Mouse (Mus musculus) stomach, embryonic 16.5 days (tissue): ENCODE measurements around the gene Zfp541. TPM values are rescaled to one million over a fixed set of nuclear protein-coding genes. Genes with fewer than 3 reads are reported as not detected.

Source experiments
- ATAC-seq: fragments of 200-750 bp; cut with Nextera tagmentation; 2 replicates; pipeline ENCODE4 v1.8.0; 2017; ENCODE audit warnings: moderate number of reproducible peaks, moderate TSS enrichment; ENCODE audit not compliant: insufficient read depth, low FRiP score
- H3K27ac ChIP-seq: fragments of 300-500 bp; sonication (generic); 2 replicates; pipeline ENCODE4 v1.5.1; 2014; ENCODE audit warnings: low read length
- H3K27me3 ChIP-seq: fragments of 300-500 bp; sonication (generic); 2 replicates; pipeline ENCODE4 v1.6.1; 2014; ENCODE audit warnings: low read length, control low read depth, mixed read lengths; ENCODE audit not compliant: control insufficient read depth, insufficient read depth
- H3K36me3 ChIP-seq: fragments of 300-500 bp; sonication (generic); 2 replicates; pipeline ENCODE4 v1.6.1; 2014; ENCODE audit warnings: low read length; ENCODE audit not compliant: control insufficient read depth, insufficient read depth
- H3K4me1 ChIP-seq: fragments of 300-500 bp; sonication (generic); 2 replicates; pipeline ENCODE4 v1.6.1; 2014; ENCODE audit warnings: low read length, control low read depth, mixed read lengths; ENCODE audit not compliant: control insufficient read depth, insufficient read depth
- H3K4me2 ChIP-seq: fragments of 300-500 bp; sonication (generic); 2 replicates; pipeline ENCODE4 v1.6.1; 2014; ENCODE audit warnings: low read depth, low read length, mixed read lengths
- H3K4me3 ChIP-seq: fragments of 300-500 bp; sonication (generic); replicated peaks from 2 replicates; pipeline ENCODE4 v1.5.1; 2014; ENCODE audit warnings: mild to moderate bottlenecking, low read length
- H3K9ac ChIP-seq: fragments of 300-500 bp; sonication (generic); 2 replicates; pipeline ENCODE4 v1.6.1; 2014; ENCODE audit warnings: low read length
- H3K9me3 ChIP-seq: fragments of 300-500 bp; sonication (generic); replicated peaks from 2 replicates; pipeline ENCODE4 v1.6.1; 2016; ENCODE audit warnings: low read length, control low read depth; ENCODE audit not compliant: control insufficient read depth
- WGBS: fragments of 180-500 bp; shearing (Covaris S2); extraction: QIAGEN DNeasy Blood & Tissue Kit; methylation state at CpG from one replicate; pipeline ENCODE4 v1.1.7; 2014; 5-methylcytosine and 5-hydroxymethylcytosine counted together
- polyA plus RNA-seq: library from polyadenylated mRNA; unstranded; fragments of >200 nt; fragmentation: Nextera tagmentation; extraction: Ambion mirVana; gene quantifications from 2 replicates; pipeline ENCODE4 v1.2.1, GENCODE M21; 2015

Gene Zfp541
- polyA plus RNA-seq, 1 experiment from 2014 or later = 0.05 TPM

GRCm38 (mm10) chr7:16134951-16135392 lies 73.4 kb downstream of the Zfp541 start:
- WGBS = 65% methylated on average over 7 of the region's 7 CpGs
- ATAC-seq = no peak
- Histone ChIP-seq H3K4me1 (peaks cover 23% of the 10 kb centered on the region), H3K9me3 (no peaks in the 10 kb centered on the region), H3K27me3 (no peaks in the 10 kb centered on the region), H3K9ac (no peak overlapping the region), H3K36me3 (no peaks in the 10 kb centered on the region), H3K4me3 (no peak overlapping the region), H3K4me2 (no peak overlapping the region), H3K27ac (no peak overlapping the region)

Other genes with a start within 250 kb of the Zfp541 start
- gene Obox6, start 222.1 kb upstream of the Zfp541 start, polyA plus RNA-seq = not detected in 2 replicates
- gene Crx, start 181.8 kb upstream of the Zfp541 start, polyA plus RNA-seq = not detected in 2 replicates
- gene Crxos, start 179.2 kb upstream of the Zfp541 start, polyA plus RNA-seq = not detected in 2 replicates
- gene Selenow, start 139.4 kb upstream of the Zfp541 start, polyA plus RNA-seq = 684 and 739 TPM in 2 replicates
- gene Nop53, start 115.7 kb upstream of the Zfp541 start, polyA plus RNA-seq = 162 and 168 TPM in 2 replicates
- gene Ehd2, start 94.2 kb upstream of the Zfp541 start, polyA plus RNA-seq = 65.8 and 76.3 TPM in 2 replicates
- gene Bicra, start 13.9 kb upstream of the Zfp541 start, polyA plus RNA-seq = 3.9 and 4.5 TPM in 2 replicates
- 206 and 230 TPM in 2 replicates for gene Napa, start 36.6 kb downstream of the Zfp541 start, polyA plus RNA-seq
- 26.7 and 27.2 TPM in 2 replicates for gene Kptn, start 58.1 kb downstream of the Zfp541 start, polyA plus RNA-seq
- gene Slc8a2, start 68.0 kb downstream of the Zfp541 start, polyA plus RNA-seq = 0.25 TPM in 2 replicates
- gene Meis3, start 113.3 kb downstream of the Zfp541 start, polyA plus RNA-seq = 22.0 and 22.1 TPM in 2 replicates
- 34.3 and 36.6 TPM in 2 replicates for gene Dhx34, start 160.2 kb downstream of the Zfp541 start, polyA plus RNA-seq
- gene C5ar2, start 182.3 kb downstream of the Zfp541 start, polyA plus RNA-seq = 0.21 and 0.30 TPM in 2 replicates
- 4.6 and 4.8 TPM in 2 replicates for gene C5ar1, start 197.7 kb downstream of the Zfp541 start, polyA plus RNA-seq
- gene Inafm1, start 211.8 kb downstream of the Zfp541 start, polyA plus RNA-seq = 11.8 and 12.8 TPM in 2 replicates
- 16.7 and 18.8 TPM in 2 replicates for gene Ccdc9, start 225.0 kb downstream of the Zfp541 start, polyA plus RNA-seq
- gene Bbc3, start 246.6 kb downstream of the Zfp541 start, polyA plus RNA-seq = 3.7 and 4.1 TPM in 2 replicates